In the genomic region with DNA sequence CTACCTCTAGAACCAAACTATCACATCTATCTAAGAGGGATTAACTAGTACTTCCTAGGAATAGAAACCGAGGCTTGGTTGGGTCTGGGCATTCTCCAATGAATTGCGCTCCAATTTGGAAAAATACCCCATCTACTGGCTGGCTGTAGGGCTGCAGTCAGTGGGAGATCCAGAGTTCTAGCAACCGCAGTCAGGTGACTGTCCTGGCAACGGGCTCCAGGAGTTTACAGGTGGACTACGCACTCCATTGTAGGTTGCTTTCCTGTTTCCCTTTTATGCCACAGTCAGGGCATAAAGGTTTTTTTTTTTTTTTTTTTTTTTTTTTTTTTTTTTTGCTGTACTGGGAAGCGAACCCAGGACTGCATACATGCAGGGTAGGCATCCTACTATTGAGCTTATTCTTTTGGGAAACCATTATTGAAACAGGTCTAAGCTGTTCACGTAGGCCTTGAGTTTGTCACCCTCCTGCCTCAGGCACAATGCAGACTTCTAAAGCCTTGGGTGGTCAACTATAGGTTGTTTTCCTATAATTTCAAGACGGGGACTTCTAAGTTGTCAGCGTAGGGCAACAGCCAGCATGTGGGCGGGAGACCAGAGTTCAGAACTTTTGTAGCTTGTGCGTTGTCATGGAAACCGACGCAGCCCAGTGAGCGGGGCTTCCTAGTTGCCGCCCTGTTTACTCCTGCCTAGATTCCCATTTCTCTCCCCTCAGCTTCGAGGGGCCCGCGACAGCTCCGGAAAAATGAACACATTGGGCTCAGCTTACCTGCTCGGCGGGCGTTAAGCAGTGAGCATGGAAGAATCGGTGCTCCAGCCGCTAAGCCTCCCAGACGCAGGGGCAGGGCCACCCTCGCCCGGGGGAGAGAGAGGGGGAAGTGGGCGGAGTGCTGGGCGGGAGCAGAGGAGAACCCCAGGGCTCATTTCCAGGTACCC, we compare ENCODE assay signal across 8 mouse cellular contexts. TPM values are rescaled to one million over a fixed set of nuclear protein-coding genes. Genes with fewer than 3 reads are reported as not detected.
DNase-seq lines count a peak whose midpoint lies in the region; ATAC-seq and TF ChIP-seq lines count a peak whose summit lies in the region.

A gene (minus strand): TSS at position 834 of the 933 bp plus-strand sequence.

- peak; percentile 60 for ATAC-seq in heart, embryonic 16.5 days (replicated peaks; ENCODE audit: extremely low read depth, insufficient read depth, low FRiP score)

- H3K4me3 ChIP-seq in MEL (ENCODE audit: control insufficient read depth in 1 of 2, insufficient read depth in 1 of 2, low read depth in 2 of 2, low read length in 2 of 2), result no peak within 1 kb of the TSS
- peak within 1 kb of the TSS; percentile 61 for H3K4me3 ChIP-seq in heart, embryonic 16.5 days (ENCODE audit: low read length)
- H3K4me3 ChIP-seq in small intestine, adult 2 months (ENCODE audit: low read depth, low read length), result peak within 1 kb of the TSS; percentile 55

- peak; percentile 53 for DNase-seq in A20 (ENCODE audit: low read depth, low spot score)
- DNase-seq in MEL (ENCODE audit: low read depth, low spot score), result no peak
- peak; percentile 59 for DNase-seq in embryo, embryonic 11.5 days (ENCODE audit: low read depth, low spot score)
- peak; percentile 68 for DNase-seq in kidney, postnatal 10 days
- DNase-seq in lung, postnatal 4 days, result peak; percentile 30 to 32
- DNase-seq in frontal cortex, postnatal 14 days (ENCODE audit: low spot score in 2 of 2), result no peak

- no peaks in the 10 kb centered on the region for H3K4me1 ChIP-seq in MEL (ENCODE audit: control insufficient read depth in 1 of 2, insufficient read depth in 2 of 2, low read length in 2 of 2)
- H3K4me1 ChIP-seq in heart, embryonic 16.5 days (ENCODE audit: control insufficient read depth, insufficient read depth, low read length), result peaks cover 5% of the 10 kb centered on the region; the same call in 1 of the 2 replicates
- H3K4me1 ChIP-seq in small intestine, adult 2 months (ENCODE audit: control insufficient read depth, insufficient read depth, insufficient read length, low read length), result no peaks in the 10 kb centered on the region

- H3K9ac ChIP-seq in MEL (ENCODE audit: control insufficient read depth, low read depth, low read length, poor library complexity, severe bottlenecking), result no peak within 1 kb of the TSS
- H3K9ac ChIP-seq in heart, embryonic 16.5 days (ENCODE audit: low read length), result peak within 1 kb of the TSS; percentile 66

- no peaks in the 10 kb centered on the region for H3K9me3 ChIP-seq in MEL (replicated peaks; ENCODE audit: insufficient read depth, low read length)
- no peaks in the 10 kb centered on the region for H3K9me3 ChIP-seq in heart, embryonic 16.5 days (replicated peaks; ENCODE audit: control insufficient read depth, low read length)

- peak; percentile 23 to 37 (median 27); a peak in 5 of 6 replicates for TF ChIP-seq CTCF in MEL (IDR thresholded peaks at IDR 0.05 in 2 of 3, conservative IDR thresholded peaks at IDR 0.05 in 1 of 3; ENCODE audit: control insufficient read depth in 1 of 3, insufficient read depth in 1 of 3, low read depth in 2 of 3, low read length in 3 of 3, poor library complexity in 1 of 3, severe bottlenecking in 1 of 3)
- peak; percentile 60; the same call in 1 of the 2 replicates for TF ChIP-seq CTCF in small intestine, adult 2 months (IDR thresholded peaks at IDR 0.05; ENCODE audit: extremely low read depth, insufficient read length, insufficient replicate concordance, low read depth, low read length)

- TF ChIP-seq POLR2A in MEL (IDR thresholded peaks at IDR 0.05; ENCODE audit: control insufficient read depth in 1 of 2, insufficient read depth in 1 of 2, low read depth in 1 of 2, low read length in 2 of 2, poor library complexity in 1 of 2), result no peak
- TF ChIP-seq POLR2A in small intestine, adult 2 months (IDR thresholded peaks at IDR 0.05; ENCODE audit: low read depth, low read length), result no peak

- peak within 1 kb of the TSS; percentile 97 for H3K4me2 ChIP-seq in heart, embryonic 16.5 days (ENCODE audit: low read depth, low read length)

- H3K27ac ChIP-seq in MEL (ENCODE audit: control insufficient read depth, low read depth, low read length), result no peak within 1 kb of the TSS
- H3K27ac ChIP-seq in heart, embryonic 16.5 days (ENCODE audit: low read length), result no peak within 1 kb of the TSS
- no peak within 1 kb of the TSS for H3K27ac ChIP-seq in small intestine, adult 2 months (ENCODE audit: insufficient read depth, low read depth, low read length)

- 2% methylated on average over 29 of the region's 29 CpGs for WGBS in heart, embryonic 16.5 days
- WGBS in small intestine, adult 2 months, result 1% methylated on average over 29 of the region's 29 CpGs

- no peaks in the 10 kb centered on the region for H3K79me2 ChIP-seq in MEL (ENCODE audit: control insufficient read depth, insufficient read depth, low read length, poor library complexity)

- H3K36me3 ChIP-seq in MEL (ENCODE audit: control insufficient read depth in 1 of 2, insufficient read depth in 2 of 2, low read length in 2 of 2), result no peaks in the 10 kb centered on the region
- peaks cover 9% of the 10 kb centered on the region for H3K36me3 ChIP-seq in heart, embryonic 16.5 days (ENCODE audit: control insufficient read depth, insufficient read depth)
- H3K36me3 ChIP-seq in small intestine, adult 2 months (ENCODE audit: control insufficient read depth, insufficient read depth, low read length), result peaks cover 13% of the 10 kb centered on the region

- TF ChIP-seq RAD21 in MEL (IDR thresholded peaks at IDR 0.05; ENCODE audit: low read depth, low read length), result peak; percentile 22

- no peaks in the 10 kb centered on the region; a peak in 1 of 4 replicates for H3K27me3 ChIP-seq in MEL (ENCODE audit: control insufficient read depth in 1 of 2, insufficient read depth in 2 of 2, low read length in 2 of 2)
- no peaks in the 10 kb centered on the region for H3K27me3 ChIP-seq in heart, embryonic 16.5 days (ENCODE audit: control insufficient read depth, insufficient read depth, low read length)
- no peaks in the 10 kb centered on the region for H3K27me3 ChIP-seq in small intestine, adult 2 months (ENCODE audit: control insufficient read depth, insufficient read depth, low read length)

- TF ChIP-seq EP300 in MEL (IDR thresholded peaks at IDR 0.05; ENCODE audit: low read depth in 1 of 2, low read length in 2 of 2), result no peak

TF ChIP-seq in MEL, 35 proteins besides CTCF, POLR2A, EP300 and RAD21:
- TF ChIP-seq ETS1 (IDR thresholded peaks at IDR 0.05; ENCODE audit: low read depth, low read length) (no peak), SMC3 (IDR thresholded peaks at IDR 0.05; ENCODE audit: low read depth, low read length) (peak; percentile 29)
TF ChIP-seq in MEL: peak in this region for 1.

RNA-seq across cellular contexts. Expression of the gene that starts here (rescaled TPM):
- total RNA-seq in MEL (2012; rRNA removed), result not detected in 2 replicates
- under 1 TPM in 1 of 2 experiments, not detected in 1; 0.04 TPM for polyA plus RNA-seq in MEL (2012; ENCODE audit: insufficient read depth in 1 of 2, insufficient read length in 2 of 2, low read depth in 1 of 2, low replicate concordance in 2 of 2, missing spikeins in 1 of 2)
- polyA plus RNA-seq in heart, embryonic 16.5 days (2015; fragmentation: Nextera tagmentation; extraction: Ambion mirVana), result 0.38 and 0.51 TPM in 2 replicates
- polyA plus RNA-seq in small intestine, adult 2 months (2012; rRNA removed), result not detected in 2 replicates

Comparison
In these comparisons a context has a peak if more than half of its experiments do, and no peak if none do; other contexts are left out.
1. Peak in ATAC-seq, H3K4me3 ChIP-seq, H3K9ac ChIP-seq and H3K4me2 ChIP-seq in heart, embryonic 16.5 days; RNA of the gene not detected or under 1 TPM.
2. DNase-seq: peak in A20 (single experiment), embryo, embryonic 11.5 days (single experiment), kidney, postnatal 10 days (single experiment) and lung, postnatal 4 days (2 of 2); none in MEL (single experiment) and frontal cortex, postnatal 14 days (0 of 2).